Mouse (Mus musculus) spleen, adult 2 months (tissue): Measurements from ENCODE around the gene Ndufa6. TPM values are rescaled to one million over a fixed set of nuclear protein-coding genes. Genes with fewer than 3 reads are reported as not detected.
"Not testable (repeated sequence)": the region's sequence is repeated elsewhere in the genome, so short reads cannot be mapped to it uniquely, and the experiment has no call there.

Experiments
- DNase-seq, 2 experiments: peaks; one replicate each; pipeline versions ENCODE4 v3.0.0 to v3.0.0-alpha.2; 2012 to 2021; ENCODE audit warnings: low spot score in 2 of 2, low read depth in 1 of 2
- H3K27ac ChIP-seq: fragments of 200-500 bp; 2 replicates; pipeline ENCODE4 v1.5.1; 2012; ENCODE audit warnings: low read length, inconsistent platforms; ENCODE audit not compliant: insufficient read depth
- H3K27me3 ChIP-seq: fragments of 200-500 bp; 2 replicates; pipeline ENCODE4 v1.6.1; 2012; ENCODE audit warnings: mild to moderate bottlenecking, moderate library complexity, low read length, inconsistent platforms; ENCODE audit not compliant: control insufficient read depth, insufficient read depth
- H3K36me3 ChIP-seq: fragments of 200-500 bp; 2 replicates; pipeline ENCODE4 v1.6.1; 2012; ENCODE audit warnings: mild to moderate bottlenecking, low read length, inconsistent platforms; ENCODE audit not compliant: control insufficient read depth, insufficient read depth
- H3K4me1 ChIP-seq: fragments of 200-500 bp; 2 replicates; pipeline ENCODE4 v1.6.1; 2011; ENCODE audit warnings: inconsistent platforms; ENCODE audit not compliant: control insufficient read depth, insufficient read depth, insufficient read length
- H3K4me3 ChIP-seq: fragments of 200-500 bp; 2 replicates; pipeline ENCODE4 v1.5.1; 2011; ENCODE audit warnings: mild to moderate bottlenecking, inconsistent platforms; ENCODE audit not compliant: insufficient read depth, insufficient read length; ENCODE audit errors: extremely low read depth
- CTCF ChIP-seq: fragments of 200-500 bp; IDR thresholded peaks from 2 replicates; pipeline ENCODE4 v1.5.1; 2011; ENCODE audit warnings: mild to moderate bottlenecking, inconsistent platforms; ENCODE audit not compliant: insufficient read depth, insufficient read length, insufficient replicate concordance; ENCODE audit errors: extremely low read depth
- POLR2A ChIP-seq: fragments of 200-500 bp; IDR thresholded peaks from 2 replicates; pipeline ENCODE4 v1.6.1; 2011; ENCODE audit warnings: low read depth, low read length, inconsistent platforms
- WGBS: fragments of 180-500 bp; shearing (Covaris S2); methylation state at CpG from one replicate; pipeline ENCODE4 v1.1.7; 2018; 5-methylcytosine and 5-hydroxymethylcytosine counted together
- polyA plus RNA-seq: library from polyadenylated mRNA; depleted of rRNA; stranded (reverse); fragments of >200 nt; gene quantifications from 2 replicates; pipeline ENCODE4 v1.2.3, GENCODE M21; 2012

Gene Ndufa6
- polyA plus RNA-seq, 1 experiment: 95.8 TPM

DNA sequence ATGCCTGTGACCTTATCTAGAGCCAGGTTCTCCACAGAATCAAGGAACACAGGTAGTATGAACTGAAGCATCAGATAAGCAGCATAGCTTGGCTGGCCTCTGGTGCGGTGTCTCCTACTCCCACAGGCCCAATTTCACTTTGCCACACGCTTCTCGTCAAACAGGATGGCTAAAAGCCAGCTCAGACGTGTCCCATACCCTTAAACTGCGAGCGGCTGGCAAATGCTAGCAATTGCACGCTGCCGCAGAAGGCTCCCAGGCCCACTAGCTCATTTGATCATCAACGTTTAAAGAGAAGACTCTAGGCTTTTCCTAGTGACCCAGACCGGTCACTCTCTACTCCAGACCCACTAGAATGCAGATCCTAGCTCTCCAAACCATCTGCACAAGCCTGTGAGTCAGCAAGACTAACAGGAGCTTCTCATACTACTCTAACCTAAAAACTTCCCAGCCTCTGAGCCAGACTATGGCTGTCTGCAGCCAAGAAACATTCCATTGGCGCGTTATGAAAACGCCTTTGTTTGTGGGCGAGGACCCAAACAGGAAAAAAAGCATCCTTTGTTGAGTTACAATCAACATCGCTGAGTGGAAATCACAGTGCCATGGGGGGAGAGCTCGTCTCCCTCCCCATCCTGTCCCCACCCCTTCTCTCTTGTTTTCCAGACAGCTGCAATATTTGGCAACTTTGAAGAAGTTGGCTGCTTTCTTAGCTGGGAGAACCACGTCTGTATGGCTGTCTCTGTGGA is 22.4 kb upstream of the Ndufa6 start:
- Histone ChIP-seq H3K27ac (no peak overlapping the region; the same call in 1 of the 2 replicates), H3K36me3 (no peaks in the 10 kb centered on the region), H3K4me1 (0 out of 2 replicates have a peak, but pooled peaks cover 3% of the 10 kb centered on the region), H3K4me3 (no peak overlapping the region), H3K27me3 (no peaks in the 10 kb centered on the region)
- 81% methylated on average over 17 of the region's 17 CpGs for WGBS
- DNase-seq: no peak
- TF ChIP-seq POLR2A (no peak), CTCF (no peak)

DNA sequence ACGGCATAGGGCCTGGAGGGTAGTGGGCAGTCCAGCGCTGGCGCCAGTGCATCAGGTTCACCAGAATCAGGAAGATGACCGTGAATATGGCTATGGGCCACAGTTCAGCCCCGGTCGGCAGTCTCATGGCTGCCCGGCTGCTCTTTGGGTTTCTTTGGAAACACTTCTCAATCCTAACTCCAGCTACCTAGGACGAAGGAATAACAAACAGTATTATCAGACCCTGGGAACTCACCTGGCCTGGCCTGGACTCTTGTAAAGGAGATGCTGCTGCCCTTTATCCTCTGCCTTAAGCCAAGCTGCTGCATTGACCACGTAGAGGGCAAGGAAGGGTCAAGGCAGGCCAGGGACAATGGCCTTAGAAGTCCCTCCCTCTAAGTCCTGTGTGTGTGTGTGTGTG is 21.7 kb upstream of the Ndufa6 start:
- Histone ChIP-seq H3K4me3 (no peak overlapping the region), H3K4me1 (0 out of 2 replicates have a peak, but pooled peaks cover 3% of the 10 kb centered on the region), H3K27ac (no peak overlapping the region), H3K36me3 (no peaks in the 10 kb centered on the region), H3K27me3 (no peaks in the 10 kb centered on the region)
- 97% methylated on average over 9 of the region's 9 CpGs for WGBS
- no peak for DNase-seq
- TF ChIP-seq POLR2A: no peak
- no peak for TF ChIP-seq CTCF

DNA sequence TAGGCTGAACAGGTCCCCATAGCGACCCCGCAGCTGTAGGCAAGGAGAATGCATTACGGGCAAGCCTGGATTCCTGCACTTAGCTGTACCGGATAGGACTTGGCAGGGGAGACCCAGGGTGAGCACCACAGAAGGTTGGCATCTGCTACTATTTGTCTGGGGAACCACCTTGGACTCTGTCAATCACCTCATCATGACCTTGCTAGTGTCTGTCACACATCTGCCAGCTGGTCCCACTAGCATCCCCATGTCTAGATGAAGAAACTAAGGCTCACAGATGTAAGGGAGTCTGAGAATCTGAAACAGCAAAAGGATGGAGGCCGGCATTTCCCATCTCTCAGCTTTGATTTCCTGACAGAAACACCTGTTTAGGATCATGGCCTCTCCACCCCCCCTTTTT is 20.3 kb upstream of the Ndufa6 start:
- TF ChIP-seq CTCF (no peak), POLR2A (no peak)
- no peak for DNase-seq
- 99% methylated on average over 5 of the region's 5 CpGs for WGBS

DNA sequence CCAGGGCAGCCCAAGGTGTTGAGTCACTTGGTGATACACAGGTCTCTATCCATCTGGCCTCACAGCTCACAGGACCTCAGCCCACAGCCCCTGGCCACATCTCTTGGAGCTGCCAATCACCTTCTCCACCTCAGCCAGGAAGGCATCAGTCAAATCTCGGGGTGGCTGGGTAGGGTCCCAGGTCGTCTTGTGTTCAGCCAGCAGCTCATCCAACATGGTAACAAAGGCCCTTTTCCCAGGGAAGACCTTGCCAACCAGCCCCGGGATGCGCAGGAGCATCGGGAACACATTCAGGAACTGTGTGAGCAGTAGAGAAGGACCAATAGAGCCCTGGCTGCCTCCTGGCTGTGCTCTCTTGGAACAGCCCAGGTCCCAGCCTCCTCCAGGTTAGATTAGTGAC is 18.9 kb upstream of the Ndufa6 start:
- H3K27ac ChIP-seq: no peak overlapping the region
- DNase-seq: no peak
- WGBS: 88% methylated on average over 5 of the region's 5 CpGs
- no peak overlapping the region for H3K4me3 ChIP-seq
- TF ChIP-seq CTCF: no peak
- no peak for TF ChIP-seq POLR2A
- H3K27me3 ChIP-seq: no peaks in the 10 kb centered on the region
- H3K36me3 ChIP-seq: no peaks in the 10 kb centered on the region
- H3K4me1 ChIP-seq: no peaks in the 10 kb centered on the region

More for the DNA sequence above, 20.3 kb upstream of the Ndufa6 start:
- Histone ChIP-seq H3K4me3 (no peak overlapping the region), H3K4me1 (0 out of 2 replicates have a peak, but pooled peaks cover 2% of the 10 kb centered on the region), H3K36me3 (no peaks in the 10 kb centered on the region), H3K27me3 (no peaks in the 10 kb centered on the region), H3K27ac (no peak overlapping the region)

DNA sequence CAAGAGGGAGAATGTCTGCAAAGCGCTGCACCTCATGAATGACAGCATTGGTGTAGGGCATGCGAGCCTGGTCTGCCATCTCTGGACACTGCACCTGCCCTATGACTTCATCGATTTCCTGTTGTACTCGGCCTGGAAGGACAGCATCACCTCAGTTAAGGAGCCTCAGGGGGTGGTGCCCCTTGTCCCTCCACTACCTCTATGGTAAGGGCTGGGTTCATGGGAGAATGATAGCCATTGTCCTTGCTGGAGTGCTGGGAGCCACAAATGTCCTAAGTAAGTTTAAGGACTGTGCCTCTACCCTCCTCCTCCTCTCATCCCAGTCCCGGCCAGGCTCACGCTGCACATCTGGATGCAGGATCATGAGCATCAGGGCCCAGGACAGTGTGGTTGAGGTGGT is 18.3 kb upstream of the Ndufa6 start:
- no peak overlapping the region for H3K27ac ChIP-seq
- H3K4me3 ChIP-seq: no peak overlapping the region
- WGBS: 90% methylated on average over 6 of the region's 6 CpGs
- no peaks in the 10 kb centered on the region for H3K4me1 ChIP-seq
- TF ChIP-seq POLR2A (no peak), CTCF (no peak)
- no peak for DNase-seq
- no peaks in the 10 kb centered on the region for H3K36me3 ChIP-seq
- no peaks in the 10 kb centered on the region for H3K27me3 ChIP-seq

DNA sequence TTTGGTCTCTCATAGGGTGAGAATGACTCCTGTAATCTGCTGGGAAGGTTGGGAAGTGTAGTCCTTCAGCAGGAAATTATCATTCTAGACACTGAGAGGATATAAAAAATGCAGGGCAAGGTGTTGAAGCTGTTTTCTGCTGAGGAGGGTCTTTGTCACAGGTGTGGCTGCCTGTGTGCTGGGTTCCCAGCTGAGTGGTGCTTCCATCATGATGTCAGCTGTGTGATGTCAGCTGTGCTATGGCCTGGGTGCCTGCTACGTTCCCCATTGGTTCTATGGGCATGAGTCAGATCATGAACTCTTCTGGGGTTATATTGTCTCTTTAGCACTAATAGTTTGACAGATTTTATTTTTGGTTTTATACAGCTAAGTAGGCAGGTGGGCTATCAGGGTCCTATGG is 14.7 kb upstream of the Ndufa6 start:
- Histone ChIP-seq H3K4me1 (no peaks in the 10 kb centered on the region), H3K27ac (no peak overlapping the region), H3K4me3 (no peak overlapping the region), H3K27me3 (no peaks in the 10 kb centered on the region), H3K36me3 (no peaks in the 10 kb centered on the region)
- TF ChIP-seq POLR2A: no peak
- no peak for TF ChIP-seq CTCF
- WGBS: 87% methylated on average over 1 of the region's 1 CpGs
- DNase-seq: no peak

DNA sequence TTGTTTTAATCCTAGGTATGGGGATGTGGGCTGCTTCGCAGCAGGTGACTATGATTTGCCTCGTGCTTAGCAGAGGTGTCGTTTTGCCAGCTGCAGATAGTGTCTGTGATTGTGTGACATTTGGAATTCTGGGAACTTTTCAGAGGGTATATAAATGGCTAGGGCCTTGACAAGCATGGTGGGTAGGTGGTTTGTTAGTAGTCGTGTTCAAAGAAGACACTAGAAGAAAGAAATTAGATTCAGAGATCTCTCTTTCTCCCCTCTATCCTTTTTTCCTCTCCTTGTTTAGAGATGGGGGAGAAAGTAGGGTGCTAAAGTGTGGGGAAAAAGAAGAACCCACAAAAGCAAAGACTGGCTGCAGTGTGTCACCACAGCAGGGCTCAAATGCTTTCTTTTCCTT is 14.0 kb upstream of the Ndufa6 start:
- Histone ChIP-seq H3K4me3 (no peak overlapping the region), H3K36me3 (no peaks in the 10 kb centered on the region), H3K4me1 (no peaks in the 10 kb centered on the region), H3K27ac (no peak overlapping the region), H3K27me3 (no peaks in the 10 kb centered on the region)
- 88% methylated on average over 4 of the region's 4 CpGs for WGBS
- TF ChIP-seq POLR2A: no peak
- TF ChIP-seq CTCF: no peak
- no peak for DNase-seq

DNA sequence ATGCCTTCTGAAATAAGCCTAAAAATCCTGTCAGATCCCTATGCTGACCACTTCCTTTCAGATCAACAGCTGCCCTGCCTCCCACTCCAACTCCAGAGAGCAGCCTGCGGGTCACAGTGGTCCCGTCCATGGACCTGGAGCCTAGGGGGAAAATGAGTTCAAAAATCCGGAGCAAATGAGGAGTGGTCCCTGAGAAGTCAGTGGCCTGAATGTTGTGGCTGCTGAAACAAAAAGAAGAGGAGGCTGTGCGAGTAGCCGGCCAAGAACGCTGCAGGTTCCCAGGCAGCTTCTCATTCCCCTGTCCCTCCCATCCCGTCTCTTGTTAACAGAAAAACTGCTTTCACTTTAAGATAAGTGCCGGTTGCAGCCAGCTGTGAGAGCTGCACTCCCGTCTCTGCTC is 10.4 kb upstream of the Ndufa6 start:
- H3K27me3 ChIP-seq, H3K36me3 ChIP-seq, H3K4me1 ChIP-seq: not testable (repeated sequence)
- peak in 1 of 2 experiments; percentile 1 for DNase-seq
- peak overlapping the region; percentile 35; the same call in 1 of the 2 replicates for H3K27ac ChIP-seq
- WGBS: 8% methylated on average over 6 of the region's 9 CpGs
- peak overlapping the region; percentile 14; the same call in 1 of the 2 replicates for H3K4me3 ChIP-seq

DNA sequence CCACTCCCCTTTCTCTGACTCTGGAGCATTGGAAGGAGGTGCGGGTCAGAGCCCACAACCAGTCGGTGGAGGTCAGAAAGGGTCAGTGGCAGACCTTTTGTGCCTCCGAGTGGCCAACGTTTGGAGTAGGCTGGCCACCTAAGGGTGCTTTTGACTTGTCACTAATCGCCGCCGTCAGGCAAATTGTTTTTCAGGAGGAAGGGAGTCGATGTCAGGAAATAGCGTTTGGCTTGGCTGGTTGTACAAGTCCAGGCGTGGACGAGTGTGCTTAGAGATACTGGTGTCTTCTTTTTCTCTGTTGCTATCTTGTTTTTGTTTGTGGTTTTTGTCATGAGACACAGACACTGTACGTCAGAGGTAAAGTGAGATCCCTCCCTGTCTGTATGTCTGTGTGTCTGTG is 9.7 kb upstream of the Ndufa6 start:
- not testable (repeated sequence) for H3K4me3 ChIP-seq, H3K36me3 ChIP-seq, DNase-seq, H3K27me3 ChIP-seq, H3K27ac ChIP-seq, H3K4me1 ChIP-seq
- WGBS: 67% methylated on average over 9 of the region's 12 CpGs
